Mouse (Mus musculus): Measurements from ENCODE around the gene Surf4. TPM values are rescaled to one million over a fixed set of nuclear protein-coding genes. Genes with fewer than 3 reads are reported as not detected.

Surf4 gene
- polyA plus RNA-seq, 1 experiment from 2014 or later, result 112 TPM

DNA sequence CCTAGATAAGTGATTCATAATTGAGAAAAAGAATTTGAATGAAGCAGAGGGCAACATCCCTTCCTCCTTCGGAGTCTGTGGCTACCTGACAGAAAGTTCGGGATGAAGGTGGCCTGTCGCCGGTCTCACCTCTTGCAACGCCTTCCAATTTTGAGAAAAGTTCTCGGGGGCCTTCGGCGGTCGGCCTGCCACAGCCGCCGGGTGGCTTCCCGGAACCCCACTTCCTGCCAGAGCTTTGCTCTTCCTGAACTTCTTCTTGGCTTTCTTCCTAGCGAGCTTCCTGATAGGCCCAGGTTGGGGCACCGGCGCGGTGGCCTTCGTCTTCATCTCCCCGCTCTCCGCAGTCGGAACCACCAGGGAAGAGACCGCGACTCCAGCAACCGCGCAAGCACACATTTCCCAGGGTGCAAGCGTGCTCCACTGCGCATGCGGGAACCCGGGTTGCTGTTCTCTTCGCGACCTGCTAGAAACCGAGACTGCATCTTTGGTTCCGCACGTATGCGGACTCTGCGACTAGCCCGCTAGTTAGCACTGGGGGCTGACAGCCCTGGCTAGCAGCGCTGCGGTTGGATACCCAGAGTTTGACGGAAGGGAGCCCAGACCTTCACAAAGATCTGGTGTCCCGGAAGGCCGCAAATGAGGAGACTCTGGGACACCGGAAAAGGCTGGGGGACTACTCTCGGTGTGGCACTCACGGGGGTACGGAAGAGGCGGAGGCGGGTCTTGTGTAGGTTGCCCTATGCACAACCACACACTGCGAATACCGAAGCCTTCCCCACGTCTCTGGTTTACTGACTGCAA, 30.4 kb upstream of the Surf4 start, which contains the start of gene Rexo4:
Gene Rexo4 (minus strand): TSS at position 464 of the 801 bp plus-strand sequence.
- peak within 1 kb of the TSS; percentile 86 for H3K4me3 ChIP-seq (ENCODE audit: low read depth, low read length)
- peak within 1 kb of the TSS; percentile 100 for H3K27ac ChIP-seq (ENCODE audit: low read depth)
- DNase-seq, result peak; percentile 93
- H3K4me2 ChIP-seq (ENCODE audit: low read depth, low read length), result peak within 1 kb of the TSS; percentile 82
- peak; percentile 97 for ATAC-seq
- H3K9ac ChIP-seq (replicated peaks), result peak within 1 kb of the TSS; percentile 90
- peaks cover 23% of the 10 kb centered on the region for H3K36me3 ChIP-seq (replicated peaks; ENCODE audit: insufficient read depth, low read length)
- TF ChIP-seq EP300 (IDR thresholded peaks at IDR 0.05; ENCODE audit: low read depth), result no peak; the same call in 1 of the 2 replicates
- TF ChIP-seq CTCF (IDR thresholded peaks at IDR 0.05; ENCODE audit: low read depth), result no peak
- H3K4me1 ChIP-seq (ENCODE audit: insufficient read depth), result peaks cover 24% of the 10 kb centered on the region
- peaks cover 4% of the 10 kb centered on the region for H3K9me3 ChIP-seq (ENCODE audit: low read length)
- WGBS (ENCODE audit: insufficient replicate concordance), result under 1% methylated on average over 50 of the region's 50 CpGs
- H3K27me3 ChIP-seq (ENCODE audit: insufficient read depth, low read length), result no peaks in the 10 kb centered on the region

DNA sequence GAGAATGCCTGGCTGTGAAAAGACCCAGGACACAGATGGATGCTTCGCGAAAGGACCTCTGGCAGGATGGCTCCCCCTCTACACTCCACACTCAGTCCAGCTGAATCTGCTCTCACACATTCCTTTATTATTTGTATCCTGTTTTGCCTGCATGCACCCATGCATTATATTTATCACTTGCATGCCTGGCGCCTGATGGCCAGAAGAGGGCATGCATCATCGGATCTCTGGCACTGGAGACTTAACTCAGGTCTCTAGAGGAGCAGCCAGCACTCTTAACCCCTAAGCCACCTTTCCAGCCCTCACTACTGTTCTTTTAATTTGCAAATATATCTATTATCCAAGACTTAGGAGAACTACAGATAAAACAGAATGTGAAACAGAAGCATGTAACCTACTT, 27.0 kb upstream of the Surf4 start:
- peaks cover 40% of the 10 kb centered on the region for H3K36me3 ChIP-seq (replicated peaks; ENCODE audit: insufficient read depth, low read length)
- no peak for ATAC-seq
- H3K27me3 ChIP-seq (ENCODE audit: insufficient read depth, low read length), result no peaks in the 10 kb centered on the region
- no peak overlapping the region for H3K4me2 ChIP-seq (ENCODE audit: low read depth, low read length)
- peaks cover 24% of the 10 kb centered on the region for H3K4me1 ChIP-seq (ENCODE audit: insufficient read depth)
- TF ChIP-seq CTCF (IDR thresholded peaks at IDR 0.05; ENCODE audit: low read depth), result peak; percentile 50
- no peak for TF ChIP-seq EP300 (IDR thresholded peaks at IDR 0.05; ENCODE audit: low read depth)
- H3K27ac ChIP-seq (ENCODE audit: low read depth), result no peak overlapping the region
- H3K9me3 ChIP-seq (ENCODE audit: low read length), result no peaks in the 10 kb centered on the region
- DNase-seq, result no peak
- no peak overlapping the region for H3K9ac ChIP-seq (replicated peaks)
- H3K4me3 ChIP-seq (ENCODE audit: low read depth, low read length), result no peak overlapping the region
- WGBS (ENCODE audit: insufficient replicate concordance), result 77% methylated on average over 4 of the region's 4 CpGs

DNA sequence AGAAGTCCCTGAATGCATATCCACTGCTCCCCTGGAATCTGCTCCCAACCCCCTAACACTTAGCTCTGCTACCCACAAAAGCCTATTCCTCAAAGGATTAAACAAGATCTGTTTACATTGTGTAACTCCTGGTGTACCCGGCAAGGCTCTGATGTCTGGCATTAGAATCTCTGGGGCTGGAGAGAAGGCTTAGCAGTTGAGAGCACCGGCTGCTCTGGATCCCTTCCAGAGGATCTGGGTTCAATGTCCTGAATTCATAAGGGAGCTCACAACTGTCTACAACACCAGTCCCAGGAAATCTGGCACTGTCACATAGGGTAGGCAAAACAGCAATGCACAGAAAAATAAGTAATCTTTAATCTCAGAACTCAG, 23.7 kb upstream of the Surf4 start:
- Histone ChIP-seq H3K27me3 (ENCODE audit: insufficient read depth, low read length) (no peaks in the 10 kb centered on the region), H3K36me3 (replicated peaks; ENCODE audit: insufficient read depth, low read length) (peaks cover 70% of the 10 kb centered on the region), H3K4me2 (ENCODE audit: low read depth, low read length) (no peak overlapping the region), H3K4me1 (ENCODE audit: insufficient read depth) (peaks cover 13% of the 10 kb centered on the region), H3K9ac (replicated peaks) (no peak overlapping the region), H3K4me3 (ENCODE audit: low read depth, low read length) (no peak overlapping the region), H3K9me3 (ENCODE audit: low read length) (no peaks in the 10 kb centered on the region), H3K27ac (ENCODE audit: low read depth) (peak overlapping the region; percentile 66)
- 61% methylated on average over 2 of the region's 2 CpGs for WGBS (ENCODE audit: insufficient replicate concordance)
- DNase-seq (no peak), ATAC-seq (peak; percentile 67)
- TF ChIP-seq CTCF (IDR thresholded peaks at IDR 0.05; ENCODE audit: low read depth), result no peak
- TF ChIP-seq EP300 (IDR thresholded peaks at IDR 0.05; ENCODE audit: low read depth), result no peak

DNA sequence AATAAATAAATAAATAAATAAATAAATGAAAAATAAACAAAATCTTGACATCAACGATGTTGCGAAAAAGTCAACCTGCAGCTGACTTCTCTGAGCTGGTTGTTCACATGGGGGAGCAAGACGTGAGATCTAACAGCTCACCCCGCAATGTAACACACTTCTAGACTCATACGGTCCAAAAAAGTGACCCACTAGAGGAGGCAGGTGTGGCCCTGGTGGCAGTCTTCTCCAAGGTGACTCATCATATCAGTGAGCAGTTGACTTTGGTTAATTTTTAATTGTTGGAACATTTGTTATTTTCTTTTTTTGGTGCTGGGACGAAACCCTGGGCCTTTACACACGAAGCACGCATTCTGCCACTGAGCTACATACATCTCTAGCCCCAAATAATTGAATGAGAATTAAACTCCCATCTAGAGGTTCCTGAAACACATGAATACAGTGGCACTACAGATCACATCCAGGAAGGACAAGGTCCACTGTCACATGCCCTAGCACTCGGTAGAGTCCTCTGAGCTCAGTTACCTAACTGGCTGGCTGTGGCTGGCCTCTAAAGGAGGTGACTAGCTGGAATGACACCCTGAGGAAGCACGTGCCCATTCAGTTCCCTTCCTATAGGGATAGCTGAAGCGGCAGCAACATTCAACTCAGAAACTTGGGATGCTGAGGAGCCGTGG, 23.2 kb upstream of the Surf4 start:
- Histone ChIP-seq H3K4me2 (ENCODE audit: low read depth, low read length) (no peak overlapping the region), H3K9ac (replicated peaks) (no peak overlapping the region), H3K27me3 (ENCODE audit: insufficient read depth, low read length) (no peaks in the 10 kb centered on the region), H3K36me3 (replicated peaks; ENCODE audit: insufficient read depth, low read length) (peaks cover 73% of the 10 kb centered on the region), H3K4me1 (ENCODE audit: insufficient read depth) (peaks cover 9% of the 10 kb centered on the region), H3K27ac (ENCODE audit: low read depth) (peak overlapping the region; percentile 69), H3K9me3 (ENCODE audit: low read length) (no peaks in the 10 kb centered on the region), H3K4me3 (ENCODE audit: low read depth, low read length) (no peak overlapping the region)
- WGBS (ENCODE audit: insufficient replicate concordance), result 67% methylated on average over 12 of the region's 12 CpGs
- DNase-seq, result peak; percentile 46
- TF ChIP-seq CTCF (IDR thresholded peaks at IDR 0.05; ENCODE audit: low read depth) (no peak), EP300 (IDR thresholded peaks at IDR 0.05; ENCODE audit: low read depth) (0 out of 2 replicates have a peak, but pooled peaks have one; percentile 13)
- peak; percentile 97 for ATAC-seq

DNA sequence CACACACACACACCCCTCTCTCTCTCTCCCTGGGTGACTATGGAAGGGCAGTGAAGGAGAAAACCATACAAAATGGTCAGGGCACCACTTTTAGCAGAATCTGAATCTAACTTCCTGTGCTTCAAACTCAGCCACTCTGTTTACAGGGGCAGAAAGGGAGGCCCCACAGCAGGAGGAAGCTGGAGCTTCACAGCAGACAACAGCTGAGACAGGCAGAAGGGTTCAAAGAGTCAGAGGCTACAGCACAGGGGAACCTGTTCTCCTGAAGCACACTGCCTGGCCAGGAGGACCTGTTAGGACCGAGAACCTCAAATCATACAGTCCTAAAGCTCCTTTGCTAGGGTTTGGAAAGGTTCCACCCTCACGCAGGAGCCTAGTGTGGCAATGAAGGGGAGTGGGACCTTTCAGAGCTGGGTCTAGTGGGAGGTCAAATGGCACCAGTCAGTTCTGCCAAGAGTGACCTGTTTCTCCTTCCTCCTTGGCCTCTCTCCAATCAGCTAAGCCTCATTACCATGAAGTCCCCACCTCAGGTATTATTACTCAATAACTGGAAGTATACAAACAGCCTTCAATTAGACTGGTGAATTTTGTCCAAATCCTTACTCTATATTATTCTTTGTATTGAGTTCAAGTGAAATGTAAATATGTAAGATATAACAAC, 21.1 kb upstream of the Surf4 start:
- Histone ChIP-seq H3K27ac (ENCODE audit: low read depth) (0 out of 2 replicates have a peak overlapping the region, but pooled peaks have one; percentile 29), H3K4me1 (ENCODE audit: insufficient read depth) (peaks cover 4% of the 10 kb centered on the region; the same call in 1 of the 2 replicates), H3K4me2 (ENCODE audit: low read depth, low read length) (no peak overlapping the region), H3K27me3 (ENCODE audit: insufficient read depth, low read length) (no peaks in the 10 kb centered on the region), H3K36me3 (replicated peaks; ENCODE audit: insufficient read depth, low read length) (peaks cover 63% of the 10 kb centered on the region), H3K4me3 (ENCODE audit: low read depth, low read length) (no peak overlapping the region), H3K9me3 (ENCODE audit: low read length) (no peaks in the 10 kb centered on the region), H3K9ac (replicated peaks) (no peak overlapping the region)
- TF ChIP-seq CTCF (IDR thresholded peaks at IDR 0.05; ENCODE audit: low read depth), result no peak
- WGBS (ENCODE audit: insufficient replicate concordance), result 76% methylated on average over 2 of the region's 2 CpGs
- DNase-seq, result no peak
- ATAC-seq, result no peak

DNA sequence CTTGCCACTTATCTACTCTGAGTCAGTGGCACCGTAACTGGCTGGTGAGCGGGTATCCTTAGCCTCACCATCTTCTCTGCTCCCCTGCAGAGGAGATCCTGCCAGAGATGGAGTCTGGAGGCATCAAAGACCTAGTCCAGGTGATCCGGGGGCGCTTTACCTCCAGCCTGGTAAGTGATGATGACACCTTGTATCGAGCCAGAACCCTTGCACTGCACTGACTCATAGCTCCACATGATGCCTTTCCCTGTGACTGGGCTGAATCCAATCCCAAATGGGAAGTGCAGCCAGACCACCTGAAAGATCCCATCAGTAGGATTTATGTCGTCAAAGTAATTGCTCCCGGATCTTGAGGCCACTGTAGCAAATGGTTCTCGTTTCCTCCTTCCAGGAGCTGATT, 19.1 kb upstream of the Surf4 start:
- ATAC-seq, result no peak
- no peaks in the 10 kb centered on the region for H3K27me3 ChIP-seq (ENCODE audit: insufficient read depth, low read length)
- no peak overlapping the region for H3K9ac ChIP-seq (replicated peaks)
- TF ChIP-seq CTCF (IDR thresholded peaks at IDR 0.05; ENCODE audit: low read depth), result no peak
- TF ChIP-seq EP300 (IDR thresholded peaks at IDR 0.05; ENCODE audit: low read depth), result no peak
- H3K27ac ChIP-seq (ENCODE audit: low read depth), result no peak overlapping the region
- 89% methylated on average over 8 of the region's 8 CpGs for WGBS (ENCODE audit: insufficient replicate concordance)
- H3K9me3 ChIP-seq (ENCODE audit: low read length), result no peaks in the 10 kb centered on the region
- no peak overlapping the region for H3K4me3 ChIP-seq (ENCODE audit: low read depth, low read length)
- DNase-seq, result no peak
- peaks cover 51% of the 10 kb centered on the region for H3K36me3 ChIP-seq (replicated peaks; ENCODE audit: insufficient read depth, low read length)
- no peak overlapping the region for H3K4me2 ChIP-seq (ENCODE audit: low read depth, low read length)
- H3K4me1 ChIP-seq (ENCODE audit: insufficient read depth), result peaks cover 4% of the 10 kb centered on the region; the same call in 1 of the 2 replicates
